Mouse (Mus musculus) left cerebral cortex, postnatal 25 days (tissue): ENCODE results near the gene Tnc. TPM values are rescaled to one million over a fixed set of nuclear protein-coding genes. Genes with fewer than 3 reads are reported as not detected.

Experiments
- DNase-seq, 2 experiments: peaks; one replicate each; pipeline ENCODE4 v3.0.0; 2022; ENCODE audit warnings: low spot score in 2 of 2, mixed read lengths in 1 of 2
- intact Hi-C: fragments of 180-260 bp; cut with DNase I; formaldehyde crosslinking; loops from one replicate; pipeline ENCODE4 v1.15.1; 2025
- total RNA-seq, 2 experiments: library from RNA; stranded (reverse); gene quantifications; 2 replicates each; pipeline ENCODE4 v1.2.3; 2021

The Tnc gene
- total RNA-seq, 2 experiments from 2014 or later = 2.6 to 3.8 TPM

DNA sequence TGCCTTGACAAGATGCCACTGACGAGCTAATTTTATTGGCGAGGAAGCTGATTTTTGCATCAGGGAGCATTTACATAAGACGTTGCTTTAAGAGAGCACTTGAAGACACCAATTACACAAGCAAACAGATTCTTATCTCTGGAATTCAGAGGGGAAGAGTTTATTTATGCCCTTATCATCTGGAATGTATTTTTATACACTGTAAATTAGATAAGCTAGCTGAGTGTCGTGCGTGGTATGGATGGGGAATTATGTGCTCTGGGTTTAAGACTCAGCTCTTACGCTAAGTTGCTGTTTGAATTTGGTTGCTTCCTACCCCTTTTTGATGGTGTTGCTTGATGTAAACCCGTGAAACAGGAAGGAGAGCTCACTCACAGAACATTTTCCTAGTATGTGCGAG lies 130.1 kb downstream of the Tnc start:
- intact Hi-C loops = no loop called here

DNA sequence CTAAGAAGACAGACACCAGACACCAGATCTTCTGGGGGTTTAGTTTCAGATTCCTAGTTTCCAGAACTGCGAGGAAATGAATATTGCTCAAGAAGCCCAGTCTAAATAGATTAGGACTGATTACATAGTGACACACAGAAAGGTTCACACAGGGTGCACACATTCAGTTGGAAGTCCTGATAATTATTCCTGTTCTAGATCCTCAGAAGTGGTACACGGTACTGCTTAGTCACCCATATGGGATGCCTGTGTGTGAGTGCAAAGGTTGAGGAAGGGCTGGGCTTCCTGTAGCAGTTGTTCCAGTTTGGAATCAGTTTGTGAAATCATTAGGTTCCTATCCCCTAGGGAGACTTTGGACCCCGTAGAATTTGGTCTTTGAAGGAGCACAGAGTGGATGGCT lies 130.5 kb downstream of the Tnc start:
- intact Hi-C loops = no loop called here
- DNase-seq = no peak

More for the DNA sequence above, 130.1 kb downstream of the Tnc start:
- DNase-seq = no peak

Other genes with a start within 250 kb of the Tnc start
- gene Tnfsf8, start 185.7 kb downstream of the Tnc start, total RNA-seq = not detected